Comparison of ENCODE assay signal across 9 mouse cellular contexts in genomic region chr17:84140822-84141507, GRCm38 (mm10). TPM values are rescaled to one million over a fixed set of nuclear protein-coding genes. Genes with fewer than 3 reads are reported as not detected.
DNase-seq lines count a peak whose midpoint lies in the region; ATAC-seq lines count a peak whose summit lies in the region.
"Had no signal": no experiment of that assay in that cellular context is flagged by ENCODE, and none has a peak within 500 bp of the region (broad histone marks: within the 10 kb centered on the region; RNA-seq: fewer than 3 reads in every experiment).

No protein-coding gene starts in this region.

- no peaks in the 10 kb centered on the region for H3K36me3 ChIP-seq in embryonic facial prominence, embryonic 10.5 days (replicated peaks)
- no peaks in the 10 kb centered on the region for H3K36me3 ChIP-seq in kidney, embryonic 14.5 days (ENCODE audit: control insufficient read depth, insufficient read depth, low read length)
- no peaks in the 10 kb centered on the region for H3K36me3 ChIP-seq in hindbrain, embryonic 11.5 days (ENCODE audit: control insufficient read depth, insufficient read depth, low read length)

- DNase-seq in adrenal gland, postnatal 14 days: peak; percentile 55
- no peak for DNase-seq in adrenal gland, postnatal 25 days
- DNase-seq in embryonic facial prominence, embryonic 10.5 days (ENCODE audit: low spot score): no peak
- DNase-seq in lung, postnatal 10 days: peak; percentile 75
- no peak for DNase-seq in hindbrain, embryonic 11.5 days (ENCODE audit: low spot score)
- DNase-seq in gastrocnemius, postnatal 10 days: no peak
- no peak for DNase-seq in right cerebral cortex, postnatal 25 days

- WGBS in embryonic facial prominence, embryonic 10.5 days: 75% methylated on average over 10 of the region's 10 CpGs
- 54% methylated on average over 10 of the region's 10 CpGs for WGBS in kidney, embryonic 14.5 days
- WGBS in hindbrain, embryonic 11.5 days: 77% methylated on average over 10 of the region's 10 CpGs

- H3K9me3 ChIP-seq in embryonic facial prominence, embryonic 10.5 days: no peaks in the 10 kb centered on the region
- no peaks in the 10 kb centered on the region for H3K9me3 ChIP-seq in kidney, embryonic 14.5 days (ENCODE audit: control insufficient read depth, low read length)
- no peaks in the 10 kb centered on the region for H3K9me3 ChIP-seq in hindbrain, embryonic 11.5 days (ENCODE audit: control insufficient read depth, low read length)

- no peak overlapping the region for H3K4me2 ChIP-seq in kidney, embryonic 14.5 days (replicated peaks; ENCODE audit: low read depth, low read length)
- no peak overlapping the region for H3K4me2 ChIP-seq in hindbrain, embryonic 11.5 days (replicated peaks; ENCODE audit: low read depth, low read length)

- H3K4me3 ChIP-seq in embryonic facial prominence, embryonic 10.5 days: no peak overlapping the region
- no peak overlapping the region for H3K4me3 ChIP-seq in kidney, embryonic 14.5 days (ENCODE audit: low read length)
- no peak overlapping the region for H3K4me3 ChIP-seq in hindbrain, embryonic 11.5 days (ENCODE audit: low read depth, low read length)
- H3K4me3 ChIP-seq: erythroblast, embryonic 14.5 days had no signal

- H3K27me3 ChIP-seq in embryonic facial prominence, embryonic 10.5 days (replicated peaks; ENCODE audit: low read depth, poor library complexity, severe bottlenecking): peaks cover 34% of the 10 kb centered on the region; the same call in 1 of the 2 replicates
- H3K27me3 ChIP-seq in kidney, embryonic 14.5 days (ENCODE audit: control insufficient read depth, insufficient read depth, low read length): no peaks in the 10 kb centered on the region
- H3K27me3 ChIP-seq in hindbrain, embryonic 11.5 days (ENCODE audit: control insufficient read depth, insufficient read depth, low read length): no peaks in the 10 kb centered on the region

- H3K9ac ChIP-seq in kidney, embryonic 14.5 days (ENCODE audit: low read depth, low read length): no peak overlapping the region
- H3K9ac ChIP-seq in hindbrain, embryonic 11.5 days (ENCODE audit: low read depth, low read length): no peak overlapping the region

- ATAC-seq in kidney, embryonic 14.5 days (ENCODE audit: low FRiP score, low TSS enrichment): no peak
- ATAC-seq in hindbrain, embryonic 11.5 days (ENCODE audit: low FRiP score): no peak

- peak overlapping the region; percentile 72 for H3K27ac ChIP-seq in embryonic facial prominence, embryonic 10.5 days (replicated peaks)
- peak overlapping the region; percentile 74; the same call in 1 of the 2 replicates for H3K27ac ChIP-seq in kidney, embryonic 14.5 days (ENCODE audit: low read depth, low read length)
- no peak overlapping the region for H3K27ac ChIP-seq in hindbrain, embryonic 11.5 days (ENCODE audit: low read depth, low read length)

- peaks cover 51% of the 10 kb centered on the region for H3K4me1 ChIP-seq in embryonic facial prominence, embryonic 10.5 days
- H3K4me1 ChIP-seq in kidney, embryonic 14.5 days (ENCODE audit: control insufficient read depth, insufficient read depth, low read length): peaks cover 48% of the 10 kb centered on the region
- H3K4me1 ChIP-seq in hindbrain, embryonic 11.5 days (replicated peaks; ENCODE audit: control insufficient read depth, insufficient read depth, low read length): peaks cover 2% of the 10 kb centered on the region

RNA-seq across cellular contexts. Expression of gene Zfp36l2, which starts 46.8 kb away (rescaled TPM):
- 73.8 and 85.4 TPM in 2 replicates for total RNA-seq in adrenal gland, postnatal 14 days (2021)
- 52.0 and 56.5 TPM in 2 replicates for total RNA-seq in adrenal gland, postnatal 25 days (2021)
- polyA plus RNA-seq in embryonic facial prominence, embryonic 10.5 days (2016; fragmentation: Nextera tagmentation; extraction: Ambion mirVana): 10.8 and 12.0 TPM in 2 replicates
- 22.5 and 24.3 TPM in 2 replicates for polyA plus RNA-seq in kidney, embryonic 14.5 days (2014; fragmentation: Nextera tagmentation; extraction: Ambion mirVana)
- 15.8 and 16.0 TPM in 2 replicates for polyA plus RNA-seq in hindbrain, embryonic 11.5 days (2014; fragmentation: Nextera tagmentation; extraction: Ambion mirVana)
- total RNA-seq in gastrocnemius, postnatal 10 days (2021): 10 to 100 TPM; 26.2 to 32.6 TPM

Comparison
In these comparisons a context has a peak if more than half of its experiments do, and no peak if none do; other contexts are left out.
1. DNase-seq: peak in adrenal gland, postnatal 14 days (single experiment) and lung, postnatal 10 days (single experiment); none in adrenal gland, postnatal 25 days (single experiment), embryonic facial prominence, embryonic 10.5 days (single experiment), hindbrain, embryonic 11.5 days (single experiment), gastrocnemius, postnatal 10 days (single experiment) and right cerebral cortex, postnatal 25 days (single experiment).